Mouse (Mus musculus) lung, adult 2 months (tissue): ENCODE results near the gene 3110001I22Rik.

Experiments used
- CTCF ChIP-seq: fragments of 200-500 bp; IDR thresholded peaks from 2 replicates; pipeline ENCODE4 v1.5.1; 2011; ENCODE audit warnings: mild to moderate bottlenecking, low read length, control low read depth; ENCODE audit not compliant: insufficient read depth
- POLR2A ChIP-seq: fragments of 200-500 bp; IDR thresholded peaks from 2 replicates; pipeline ENCODE4 v1.6.1; 2011; ENCODE audit warnings: low read depth, mild to moderate bottlenecking, control low read depth, low read length, borderline replicate concordance; ENCODE audit errors: extremely low read depth

DNA sequence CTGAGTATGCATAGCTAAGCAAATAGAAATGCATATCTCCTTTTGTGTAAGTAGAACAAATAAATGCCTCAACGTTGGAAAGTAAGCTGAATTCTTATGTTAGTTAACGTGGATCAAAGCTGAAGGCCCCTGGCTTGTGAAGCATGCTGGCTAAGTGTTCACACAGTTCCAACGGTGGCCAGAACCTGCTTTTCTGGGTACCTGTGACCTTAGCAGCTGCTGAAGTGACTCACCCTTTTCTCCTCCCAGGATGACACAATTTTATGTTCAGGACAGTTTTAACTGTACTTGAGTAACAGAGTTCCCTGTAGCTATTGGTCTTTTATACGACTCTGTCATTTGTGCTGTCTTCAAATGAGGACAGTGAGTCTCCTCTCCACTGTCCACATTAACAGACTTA, 25.8 kb upstream of the 3110001I22Rik start:
- TF ChIP-seq CTCF (no peak), POLR2A (no peak)
